Mouse (Mus musculus) adrenal gland, postnatal 4 days (tissue): ENCODE measurements around the gene Azin2. TPM values are rescaled to one million over a fixed set of nuclear protein-coding genes. Genes with fewer than 3 reads are reported as not detected.

Experiments used
- DNase-seq, 2 experiments: peaks; one replicate each; pipeline ENCODE4 v3.0.0; 2021 to 2022; ENCODE audit warnings: low spot score in 2 of 2, mixed read lengths in 2 of 2
- total RNA-seq, 2 experiments: library from RNA; stranded (reverse); gene quantifications; 2 replicates each; pipeline ENCODE4 v1.2.3; 2021

Gene Azin2
- total RNA-seq, 2 experiments from 2014 or later: 54.8 to 61.1 TPM

DNA sequence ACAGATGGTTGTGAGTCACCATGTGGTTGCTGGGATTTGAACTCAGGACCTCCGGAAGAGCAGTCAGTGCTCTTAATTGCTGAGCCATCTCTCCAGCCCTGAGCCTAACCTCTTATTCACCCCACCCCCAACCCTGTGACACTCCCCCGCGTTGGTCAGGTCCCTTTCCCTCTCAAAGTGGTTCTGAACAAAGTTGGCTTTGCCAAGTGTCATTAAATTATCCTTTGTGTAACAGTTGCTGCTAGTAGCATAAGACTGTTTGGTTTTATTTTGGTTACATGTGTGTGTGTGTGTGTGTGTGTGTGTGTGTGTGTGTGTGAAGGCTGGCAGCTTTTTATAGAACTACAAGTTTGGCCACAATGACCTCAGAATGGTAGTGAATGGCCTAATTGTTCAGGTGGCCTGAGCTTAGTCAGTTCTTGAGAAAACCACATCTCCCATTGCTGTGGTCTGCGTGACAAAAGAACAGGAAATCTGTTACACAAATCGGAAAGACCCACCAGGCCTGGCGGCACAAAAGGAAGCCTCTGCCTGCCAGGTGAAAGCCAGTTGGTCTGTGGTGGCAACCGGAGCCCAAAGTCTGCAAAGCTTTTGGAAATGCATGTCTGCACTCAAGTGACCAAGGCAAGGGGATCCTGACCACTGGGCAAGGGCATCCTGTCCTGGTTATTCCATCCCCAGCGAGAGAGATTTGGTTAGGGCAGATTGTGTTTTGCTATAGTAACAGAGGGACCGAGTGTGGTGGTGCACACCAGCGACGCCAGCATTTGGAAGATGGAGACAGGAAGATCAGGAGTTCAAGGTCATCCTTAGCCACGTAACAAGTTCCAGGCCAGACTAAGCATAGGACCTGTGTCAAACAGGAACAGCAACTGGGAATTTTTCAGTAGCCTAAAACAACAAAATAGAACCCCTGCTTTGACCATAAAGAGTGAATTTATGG is 18.9 kb upstream of the Azin2 start:
- DNase-seq: no peak

DNA sequence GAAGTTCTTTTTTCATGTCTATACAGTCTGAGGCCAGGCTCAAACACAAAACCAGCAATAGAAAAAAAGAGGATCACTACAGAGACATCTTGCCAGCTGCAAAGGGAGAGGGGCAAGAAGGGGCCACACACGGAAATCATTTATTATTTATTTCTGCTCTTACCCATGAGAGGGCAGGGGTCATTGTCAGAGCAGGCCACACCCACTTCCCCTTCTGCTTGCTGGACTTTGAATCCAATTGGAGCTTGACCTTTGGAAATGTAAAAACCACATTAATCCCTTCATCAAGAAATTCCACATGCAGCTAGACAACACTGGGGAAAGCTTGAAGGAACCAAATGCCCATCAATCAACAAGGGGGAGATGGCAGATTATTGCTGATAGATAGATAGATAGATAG is 16.4 kb upstream of the Azin2 start:
- DNase-seq: no peak

DNA sequence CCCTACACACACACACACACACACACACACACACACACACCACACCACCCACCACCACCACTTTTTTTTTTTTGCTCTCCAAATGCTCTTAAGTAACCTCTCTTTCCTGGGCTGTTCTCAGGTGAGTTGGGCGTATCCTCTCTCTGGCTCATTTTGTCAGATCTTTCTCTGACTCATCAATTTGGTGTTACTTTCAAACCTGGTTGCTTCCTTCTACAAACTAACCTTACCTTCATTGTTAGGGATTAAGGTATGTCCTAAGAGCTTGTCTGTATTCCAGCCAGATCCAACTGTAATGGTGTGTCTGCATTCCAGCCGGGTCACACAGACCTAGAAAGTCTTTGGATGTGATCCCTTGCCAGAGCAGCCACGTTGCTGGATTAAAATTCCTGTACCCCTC is 15.0 kb upstream of the Azin2 start:
- no peak for DNase-seq

DNA sequence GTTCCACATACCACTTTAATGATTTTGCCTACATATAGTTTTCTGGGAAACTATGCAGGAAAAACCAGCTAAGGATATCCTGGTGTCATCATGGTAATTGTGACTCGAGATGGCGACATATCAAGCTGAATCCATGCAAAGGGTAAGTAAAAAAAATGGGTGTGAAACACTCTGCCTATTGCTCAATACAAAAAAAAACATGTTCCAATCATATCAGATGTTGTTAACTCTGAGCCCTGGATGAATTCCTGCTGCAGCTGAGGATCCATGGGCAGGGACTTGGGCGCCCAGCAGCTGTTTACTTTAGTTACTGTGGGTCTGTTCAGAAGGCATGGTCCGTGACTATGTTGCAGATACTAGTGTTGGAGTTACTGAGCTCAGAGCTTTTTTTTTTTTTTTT is 14.3 kb upstream of the Azin2 start:
- DNase-seq: no peak

DNA sequence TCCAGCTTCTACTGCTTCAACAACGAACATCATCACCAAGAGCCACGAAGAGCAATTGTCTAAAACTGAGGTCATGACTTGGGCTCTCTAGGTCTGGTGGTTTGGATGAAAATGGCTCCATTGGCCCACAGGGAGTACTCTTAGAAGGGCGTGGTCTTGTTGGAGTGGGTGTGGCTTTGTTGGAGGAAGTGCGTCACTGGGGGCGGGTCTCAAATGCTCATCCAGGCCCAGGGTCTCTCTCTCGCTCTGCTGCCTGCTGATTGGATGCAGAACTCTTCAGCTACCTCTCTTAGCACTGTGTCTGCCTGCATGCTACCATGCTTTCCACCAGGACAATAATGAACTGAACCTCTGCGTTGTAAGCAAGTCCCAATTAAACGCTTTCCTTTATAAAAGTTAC is 12.4 kb upstream of the Azin2 start:
- DNase-seq: no peak

DNA sequence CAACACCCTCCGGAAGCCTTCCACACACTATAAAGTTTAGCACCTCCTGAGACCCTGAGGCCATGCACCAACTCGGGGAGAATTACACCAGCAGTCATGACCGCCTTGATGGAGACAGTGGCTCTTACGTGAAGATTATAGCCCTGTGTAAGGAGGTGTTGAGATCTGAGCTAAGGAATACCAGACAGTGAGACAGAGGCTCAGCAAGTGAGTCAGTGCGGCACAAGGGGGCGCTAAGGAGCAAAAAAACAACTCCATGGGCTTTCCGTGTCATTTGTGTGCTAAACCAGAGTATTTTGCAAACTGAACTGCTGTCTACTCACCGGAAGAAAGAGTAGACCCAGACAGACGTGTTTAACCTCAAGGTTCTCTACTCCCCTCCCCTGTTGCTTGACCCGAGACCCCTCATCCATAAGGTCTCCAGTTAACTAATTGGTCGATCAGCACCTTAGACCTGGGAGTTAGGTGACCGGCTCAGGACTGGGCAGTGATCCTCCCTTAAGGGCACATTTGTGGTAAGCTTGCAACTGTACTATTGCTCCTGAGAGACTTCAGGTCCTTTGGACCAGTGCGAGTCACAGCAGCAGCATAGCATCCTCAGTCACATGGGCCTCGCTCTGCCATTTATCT is 8.9 kb upstream of the Azin2 start:
- peak; percentile 63 to 74 for DNase-seq

DNA sequence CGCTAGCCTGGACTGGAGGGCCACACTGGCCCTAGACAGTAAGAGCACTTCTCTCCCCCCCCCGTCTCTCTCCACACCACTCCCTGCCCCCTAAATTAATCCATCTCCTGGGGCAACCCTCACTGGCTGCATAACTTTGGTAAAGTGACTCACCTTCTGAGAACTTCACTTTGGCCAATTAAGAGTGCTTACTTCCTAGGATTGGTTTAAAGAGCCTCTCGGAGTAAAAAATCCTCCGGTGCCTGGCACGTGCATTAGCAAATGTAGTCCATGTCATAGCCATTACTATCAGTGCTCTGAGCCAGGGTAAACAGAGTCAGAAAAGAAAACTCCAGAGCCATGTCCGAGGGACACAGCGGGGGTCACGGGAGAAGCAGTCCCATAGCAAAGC is 8.2 kb upstream of the Azin2 start:
- DNase-seq: no peak

DNA sequence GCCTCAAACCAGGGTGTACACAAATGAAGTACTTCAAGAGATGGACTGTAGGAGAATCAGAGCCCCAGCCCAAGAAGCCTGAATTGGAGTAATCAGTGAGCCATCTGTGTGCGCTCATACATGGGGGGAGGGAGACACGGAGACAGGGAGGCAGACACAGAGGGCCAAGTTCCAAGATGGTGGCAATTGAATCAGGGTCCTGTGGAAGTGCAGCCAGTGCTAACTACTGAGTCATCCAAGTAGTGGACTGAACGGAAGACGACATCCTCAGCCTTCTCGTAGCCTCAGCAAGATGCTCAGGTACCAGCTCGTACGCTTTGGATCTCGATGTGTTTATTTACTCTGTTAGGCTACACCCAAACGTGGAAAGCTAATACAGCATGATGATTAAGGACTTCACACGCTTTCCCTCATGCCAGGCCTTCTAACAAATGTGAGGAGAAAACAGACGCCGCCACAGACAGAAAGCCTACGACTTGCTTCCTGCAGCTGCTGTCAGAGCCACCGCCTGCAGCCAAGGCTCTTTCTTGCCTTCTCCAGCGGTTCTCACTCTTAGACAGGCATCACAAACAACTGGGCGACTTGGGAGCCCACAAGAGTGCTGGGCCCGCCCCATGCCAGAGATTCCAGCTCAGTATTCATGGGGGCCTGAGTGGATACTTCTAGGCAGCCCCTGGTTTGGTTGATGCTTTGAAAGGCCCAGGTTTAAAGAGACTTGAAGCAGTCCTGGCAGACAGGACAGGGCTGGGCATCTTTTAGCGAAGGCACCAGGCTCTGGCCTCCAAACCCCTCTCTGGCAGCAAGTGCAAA is 7.6 kb upstream of the Azin2 start:
- no peak for DNase-seq

DNA sequence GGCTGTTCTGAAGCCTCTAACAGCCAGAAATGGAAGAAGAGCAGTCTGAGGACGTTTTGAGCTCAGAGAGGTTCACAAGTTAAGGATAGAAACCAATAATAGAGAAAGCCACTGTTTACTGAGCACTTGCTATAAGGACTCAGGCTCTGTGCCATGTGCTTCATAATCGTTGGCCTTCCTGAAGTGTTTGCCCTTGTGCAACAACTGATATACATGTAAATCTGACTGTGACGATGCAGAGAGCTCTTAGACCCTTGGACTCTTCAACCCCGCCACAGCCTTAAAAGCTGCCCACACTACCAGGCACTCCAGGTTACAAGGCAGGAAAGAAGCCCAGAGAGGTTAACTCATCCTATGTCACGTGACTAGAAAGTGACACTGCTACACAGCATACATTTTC is 6.8 kb upstream of the Azin2 start:
- no peak for DNase-seq

DNA sequence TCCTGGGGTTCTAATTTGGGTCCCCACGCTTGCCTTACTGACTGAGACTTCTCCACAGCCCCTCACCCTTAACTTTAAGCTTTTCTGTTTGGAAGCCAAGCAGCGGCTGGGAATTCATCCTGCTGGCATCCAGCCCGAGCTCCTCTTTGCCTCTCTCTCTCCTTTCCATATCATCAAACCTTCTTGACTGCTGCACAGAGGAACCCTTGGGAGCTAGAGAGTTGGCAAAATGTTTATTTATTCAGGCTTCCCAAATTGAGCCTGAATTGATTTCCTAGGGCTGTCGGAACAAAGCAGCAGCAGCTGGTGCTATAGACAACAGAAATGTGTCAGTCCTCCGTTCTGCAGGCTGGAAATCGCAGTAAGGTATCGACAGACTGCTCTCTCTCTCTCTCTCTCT is 4.5 kb upstream of the Azin2 start:
- DNase-seq: no peak

DNA sequence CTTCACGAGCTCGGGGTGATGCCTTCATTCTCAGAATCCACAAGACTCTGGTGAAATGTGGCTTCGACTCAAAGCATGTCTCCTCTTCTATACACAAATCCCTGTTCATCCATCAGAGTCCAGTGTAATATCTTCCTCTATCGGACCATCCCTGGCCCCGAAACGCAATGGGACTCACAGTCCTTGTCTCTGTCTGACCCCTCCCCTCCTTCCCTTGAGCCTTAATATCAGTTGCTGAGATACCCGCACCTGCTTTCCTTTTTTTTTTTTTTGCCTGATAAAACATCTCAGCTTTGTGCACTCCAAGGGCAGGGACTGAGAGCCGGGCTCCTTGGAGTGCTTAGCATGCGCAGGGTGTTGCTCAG is 666 bp upstream of the Azin2 start:
- DNase-seq: no peak

DNA sequence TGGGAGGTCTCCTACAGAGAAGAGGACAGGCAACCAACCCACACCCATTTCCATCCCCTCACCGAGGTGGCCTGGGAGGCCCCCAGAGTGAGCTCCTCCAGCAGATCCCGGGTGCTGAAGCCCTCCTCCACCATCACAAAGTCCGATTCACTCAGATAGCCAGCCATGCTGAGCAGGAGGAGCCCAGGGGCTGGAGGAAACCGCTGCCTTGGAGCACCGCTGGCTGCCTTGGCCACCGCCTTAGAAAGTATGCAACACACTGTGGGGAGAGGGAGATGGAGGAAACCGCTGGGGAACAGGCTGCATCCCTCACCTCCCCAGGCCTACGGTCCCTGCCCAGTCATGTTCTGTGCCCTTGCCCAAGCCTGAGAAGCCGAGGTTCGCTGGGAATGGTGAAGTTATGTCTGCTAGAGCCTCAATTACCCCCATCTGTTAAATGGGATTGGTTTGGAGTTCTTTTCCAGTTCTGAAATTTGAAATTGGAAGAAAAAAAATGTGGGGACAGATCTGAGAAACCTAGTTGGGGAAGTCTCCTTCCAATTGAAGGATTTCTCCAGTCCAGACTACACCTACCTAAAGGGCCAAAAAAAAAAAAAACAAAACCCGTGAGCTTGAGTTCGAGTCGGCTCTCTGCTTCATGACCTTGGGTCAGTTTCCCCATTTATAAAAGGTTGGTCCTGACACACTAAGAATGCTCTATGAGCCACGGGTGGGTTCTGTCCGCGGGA is 777 bp downstream of the Azin2 start:
- DNase-seq: no peak

DNA sequence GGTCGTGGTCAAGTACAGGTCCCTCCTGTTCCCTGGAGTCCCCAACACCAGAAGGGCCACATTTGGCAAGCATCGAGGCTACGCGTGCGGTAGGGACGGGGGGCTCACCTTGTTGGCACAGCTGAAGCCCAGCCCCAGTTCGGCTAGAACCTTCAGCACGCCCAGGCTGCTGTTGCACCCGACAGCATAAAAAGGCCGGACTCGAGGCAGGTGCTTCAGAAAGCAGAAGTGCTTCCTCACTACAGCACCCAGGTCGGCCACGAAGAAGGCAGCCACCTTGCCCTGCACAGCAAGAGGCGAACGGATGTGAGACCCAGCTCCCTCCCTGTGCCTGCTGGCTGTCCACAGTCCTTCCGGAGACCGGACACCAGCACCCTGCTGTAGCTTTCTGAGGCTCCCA is 2.6 kb downstream of the Azin2 start:
- no peak for DNase-seq

DNA sequence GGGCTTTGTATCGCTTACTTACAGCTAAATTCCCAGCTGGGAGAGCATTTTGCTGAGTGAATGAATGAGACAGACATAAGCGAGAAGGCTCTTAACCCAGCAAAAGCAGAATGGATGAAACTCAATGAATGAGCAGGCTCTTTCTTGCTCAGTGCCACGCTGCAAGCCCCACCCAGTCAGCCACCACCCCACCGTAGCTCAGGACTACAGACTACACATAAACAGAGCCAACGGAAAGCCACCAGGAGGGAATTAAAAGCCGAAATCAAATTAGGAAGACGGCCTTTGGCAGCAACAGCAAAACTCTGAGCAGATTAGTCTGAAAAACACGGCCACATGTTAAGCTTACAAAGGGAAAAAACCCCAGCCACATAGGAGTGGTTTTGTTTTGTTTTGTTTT is 3.4 kb downstream of the Azin2 start:
- no peak for DNase-seq

DNA sequence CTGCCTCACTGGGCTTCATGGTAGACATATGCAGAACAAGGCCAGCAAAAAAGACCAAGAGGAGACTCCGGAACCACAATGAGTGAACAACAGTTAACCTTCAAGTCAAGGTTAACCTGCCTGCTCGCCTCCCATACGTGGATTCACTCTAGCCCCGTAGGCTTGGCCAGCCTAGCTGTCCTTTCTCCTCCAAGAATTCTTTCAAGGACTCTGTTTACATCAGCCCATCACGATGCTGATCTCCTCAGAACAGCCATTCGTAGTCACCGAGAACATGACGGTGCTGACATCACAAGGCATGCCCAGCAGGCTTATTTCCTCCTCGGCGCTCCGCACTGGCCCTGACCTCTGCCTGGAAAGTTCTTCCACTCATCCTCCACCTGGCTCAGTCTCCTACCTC is 4.1 kb downstream of the Azin2 start:
- DNase-seq: no peak

DNA sequence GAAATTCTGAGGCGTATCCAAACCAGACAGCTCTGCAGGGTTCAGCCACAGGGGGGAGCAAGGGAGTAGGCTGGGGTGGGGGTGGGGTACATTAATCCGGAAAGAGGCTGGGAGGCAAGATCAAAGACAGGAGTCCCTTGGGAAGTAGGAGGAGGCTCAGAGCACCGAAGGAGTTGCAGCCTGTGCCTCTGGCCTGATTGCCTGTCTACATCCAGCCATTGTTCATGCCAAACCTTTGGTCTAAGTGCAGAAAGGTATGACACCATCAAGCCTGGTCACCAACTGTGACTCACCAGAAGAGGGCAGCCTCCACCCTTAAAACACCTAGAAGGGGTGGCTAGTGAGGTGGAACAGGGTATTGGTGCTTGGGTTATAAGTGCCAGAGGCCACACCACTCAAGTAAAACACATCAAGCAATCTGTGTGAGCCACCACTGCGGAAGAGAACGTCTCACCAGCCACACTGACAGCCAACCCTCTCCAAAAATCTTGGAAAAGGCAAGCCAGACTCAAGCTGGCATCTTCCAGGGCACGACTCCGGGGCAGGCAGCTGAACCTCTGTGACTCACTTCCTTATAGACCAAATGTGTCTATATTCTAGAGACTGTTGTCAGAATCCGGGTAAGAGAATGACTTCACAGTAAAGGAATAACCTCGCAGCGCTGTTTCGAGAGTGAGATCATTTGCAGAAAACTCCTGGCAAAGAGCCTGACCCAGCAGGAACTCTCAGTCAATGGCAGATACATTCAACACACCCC is 4.9 kb downstream of the Azin2 start:
- no peak for DNase-seq

DNA sequence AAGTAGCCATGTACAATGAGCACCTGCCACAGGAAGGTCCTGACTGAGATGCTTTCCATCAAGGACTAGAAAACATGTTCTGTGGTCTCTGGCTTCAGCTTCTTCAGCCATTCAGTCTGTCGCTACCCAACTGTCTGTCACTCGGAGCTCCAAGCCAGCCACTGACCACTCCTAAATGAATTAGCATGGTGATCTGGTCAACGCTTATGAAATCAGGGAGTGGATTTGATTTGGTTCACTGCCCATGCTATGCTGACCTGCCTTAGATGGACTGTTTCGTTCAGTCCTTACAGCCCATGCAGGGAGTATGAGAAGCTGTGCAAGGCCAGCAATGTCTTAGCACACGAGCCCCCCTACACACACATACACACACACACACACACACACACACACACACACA is 8.4 kb downstream of the Azin2 start:
- no peak for DNase-seq

DNA sequence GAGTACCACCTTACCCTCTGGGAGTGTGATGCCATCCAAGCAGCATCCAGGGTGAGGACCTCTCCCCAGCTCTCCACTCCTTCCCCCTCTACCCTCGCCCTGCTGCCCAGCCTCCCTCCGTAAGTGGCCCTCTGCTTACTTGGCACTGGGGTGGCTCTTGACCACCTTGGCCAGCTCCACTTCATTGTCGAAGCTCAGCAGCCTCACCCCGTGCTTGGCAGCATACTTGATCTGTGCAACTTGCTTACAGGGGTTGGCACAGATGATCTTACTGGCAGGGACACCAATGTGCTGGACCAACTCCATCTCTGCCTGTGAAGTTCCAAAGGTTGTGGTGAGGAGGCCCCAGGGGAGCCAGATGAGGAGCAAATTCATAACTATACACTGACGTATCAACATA is 11.8 kb downstream of the Azin2 start:
- no peak for DNase-seq

DNA sequence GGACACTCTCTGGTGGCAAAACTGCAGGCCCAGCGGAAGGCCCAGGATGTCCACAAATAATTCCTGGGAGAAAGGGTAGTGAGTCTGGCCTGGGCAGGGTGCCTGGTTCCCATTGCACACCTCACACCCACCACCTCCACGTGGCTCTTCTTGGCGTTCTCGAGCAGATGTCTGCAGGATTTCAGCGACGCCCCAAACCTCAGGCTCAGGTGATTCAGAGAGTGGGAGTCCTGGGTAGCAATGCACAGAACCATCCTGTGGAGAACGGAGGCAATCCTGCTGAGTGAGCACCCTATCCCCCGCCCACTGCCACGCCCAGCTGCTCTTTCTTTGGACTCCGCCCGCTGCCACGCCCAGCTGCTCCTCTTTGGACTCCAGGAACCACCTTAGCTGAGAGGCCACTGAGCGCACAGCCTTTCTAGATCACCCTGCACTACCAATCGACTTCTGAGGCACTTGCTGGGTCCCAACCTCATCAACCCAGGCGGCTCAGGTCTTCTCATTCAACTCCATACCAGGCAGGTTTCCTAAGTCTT is 12.7 kb downstream of the Azin2 start:
- no peak for DNase-seq

DNA sequence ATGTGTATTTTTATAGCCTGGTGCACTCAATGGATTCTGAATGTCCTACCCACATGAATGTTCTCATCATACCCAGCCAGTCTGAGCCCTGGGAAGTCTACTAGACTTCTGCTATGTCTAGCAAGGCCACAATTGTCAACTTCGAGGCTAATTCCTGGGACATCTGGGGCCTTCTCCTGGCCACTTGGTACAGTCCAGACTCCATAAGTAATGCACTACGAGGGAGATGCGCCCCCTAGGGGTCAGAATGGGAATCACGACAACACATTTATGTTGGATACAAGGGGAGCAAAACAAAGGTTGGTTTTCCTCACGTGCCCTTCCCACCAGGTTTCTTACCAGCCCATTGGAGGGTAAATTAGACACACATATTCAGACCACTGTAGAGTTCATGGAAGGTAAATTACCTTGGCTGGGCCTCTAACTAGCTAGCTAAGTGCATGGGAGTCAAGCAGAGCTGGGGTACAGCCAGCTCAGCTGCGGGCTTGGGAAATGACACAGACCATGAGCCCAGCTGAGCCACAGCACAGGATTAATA is 14.0 kb downstream of the Azin2 start:
- DNase-seq: no peak
